Mouse (Mus musculus) adrenal gland, adult 2 months (tissue): Measurements from ENCODE around the gene Gm10639. TPM values are rescaled to one million over a fixed set of nuclear protein-coding genes. Genes with fewer than 3 reads are reported as not detected.
"Not testable (repeated sequence)": the region's sequence is repeated elsewhere in the genome, so short reads cannot be mapped to it uniquely, and the experiment has no call there.

ENCODE experiments used
- DNase-seq: peaks from one replicate; pipeline ENCODE4 v3.0.0; 2021
- polyA plus RNA-seq: library from polyadenylated mRNA; depleted of rRNA; stranded (reverse); fragments of >200 nt; gene quantifications from 2 replicates; pipeline ENCODE4 v1.2.3, GENCODE M21; 2012; rRNA removed
- total RNA-seq, 2 experiments: library from RNA; stranded (reverse); gene quantifications; 2 replicates each; pipeline ENCODE4 v1.2.3; 2021

Gene Gm10639
- total and polyA plus RNA-seq, 3 experiments = not detected

DNA sequence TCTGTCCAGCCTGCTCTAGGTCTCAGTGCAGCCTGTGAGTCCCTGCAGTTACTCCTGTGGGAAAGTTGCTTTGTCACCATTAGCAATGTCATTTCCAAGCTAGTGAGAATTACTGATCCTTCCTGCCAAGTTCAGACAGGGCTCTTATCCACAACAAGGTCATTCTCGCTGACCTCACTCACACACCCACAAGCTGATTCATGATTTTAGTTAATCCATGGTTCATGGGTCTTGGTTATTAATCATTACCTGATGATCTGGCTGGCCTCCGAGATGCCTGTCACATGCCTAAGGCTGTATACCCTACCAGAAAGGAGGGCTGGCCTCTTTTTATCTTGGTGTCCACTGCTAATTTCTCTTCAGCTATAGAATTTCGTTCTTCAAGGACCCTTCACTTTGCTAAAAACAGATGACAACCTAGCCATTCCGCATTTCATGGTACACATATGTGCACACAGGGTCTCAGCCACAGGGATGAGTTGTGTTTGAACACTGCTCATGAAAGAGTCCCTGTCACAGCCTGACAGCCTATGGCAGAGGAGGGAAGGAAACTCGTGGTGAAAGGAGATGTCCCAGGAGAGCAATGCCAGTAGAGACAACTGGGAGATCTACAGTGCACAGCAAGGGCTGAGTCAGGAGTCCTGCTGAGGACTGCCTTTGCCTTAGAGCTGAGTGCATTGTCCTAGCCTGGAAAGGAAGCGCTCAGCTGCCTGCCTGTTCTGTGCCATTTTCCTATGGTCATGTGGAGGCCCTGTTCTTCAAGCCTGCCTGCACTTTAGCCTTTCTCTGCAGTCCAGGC lies 58.7 kb downstream of the Gm10639 start:
- DNase-seq = peak; percentile 85

DNA sequence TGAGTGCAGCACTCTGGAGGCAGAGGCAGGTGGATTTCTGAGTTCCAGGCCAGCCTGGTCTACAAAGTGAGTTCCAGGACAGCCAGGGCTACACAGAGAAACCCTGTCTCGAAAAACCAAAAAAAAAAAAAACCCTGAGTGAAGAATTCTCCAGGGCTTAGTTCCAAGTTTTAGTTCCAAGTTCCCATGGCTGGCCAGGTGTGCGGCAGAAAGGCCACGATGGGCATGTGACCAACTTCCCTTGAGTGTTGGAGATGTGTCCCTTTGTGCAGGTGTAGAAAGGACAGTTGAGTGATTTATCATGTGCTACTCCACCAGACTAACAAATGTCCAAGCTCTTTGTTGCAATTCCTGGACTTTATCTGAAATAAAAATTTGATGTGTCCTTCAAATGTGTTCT lies 59.4 kb downstream of the Gm10639 start:
- DNase-seq = not testable (repeated sequence)

DNA sequence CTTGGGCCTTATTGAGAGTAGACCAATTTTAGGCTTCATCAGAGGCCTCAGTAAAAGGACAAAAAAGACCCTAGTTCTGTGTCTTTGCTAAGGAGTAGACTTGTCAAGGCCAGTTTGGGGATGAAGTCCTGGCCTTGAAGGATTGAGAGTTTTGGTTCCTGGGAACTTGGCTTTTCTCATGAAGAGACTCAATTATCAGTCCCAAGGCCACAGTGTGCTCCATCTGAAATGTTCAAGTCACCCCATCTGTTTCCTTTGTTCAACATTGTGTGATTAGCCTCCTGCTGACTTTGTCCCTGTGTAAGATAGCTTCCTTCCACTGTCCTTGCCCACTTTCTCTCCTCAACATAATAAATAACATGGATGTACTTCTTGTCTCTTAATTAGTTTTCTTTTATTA lies 60.3 kb downstream of the Gm10639 start:
- DNase-seq = not testable (repeated sequence)

DNA sequence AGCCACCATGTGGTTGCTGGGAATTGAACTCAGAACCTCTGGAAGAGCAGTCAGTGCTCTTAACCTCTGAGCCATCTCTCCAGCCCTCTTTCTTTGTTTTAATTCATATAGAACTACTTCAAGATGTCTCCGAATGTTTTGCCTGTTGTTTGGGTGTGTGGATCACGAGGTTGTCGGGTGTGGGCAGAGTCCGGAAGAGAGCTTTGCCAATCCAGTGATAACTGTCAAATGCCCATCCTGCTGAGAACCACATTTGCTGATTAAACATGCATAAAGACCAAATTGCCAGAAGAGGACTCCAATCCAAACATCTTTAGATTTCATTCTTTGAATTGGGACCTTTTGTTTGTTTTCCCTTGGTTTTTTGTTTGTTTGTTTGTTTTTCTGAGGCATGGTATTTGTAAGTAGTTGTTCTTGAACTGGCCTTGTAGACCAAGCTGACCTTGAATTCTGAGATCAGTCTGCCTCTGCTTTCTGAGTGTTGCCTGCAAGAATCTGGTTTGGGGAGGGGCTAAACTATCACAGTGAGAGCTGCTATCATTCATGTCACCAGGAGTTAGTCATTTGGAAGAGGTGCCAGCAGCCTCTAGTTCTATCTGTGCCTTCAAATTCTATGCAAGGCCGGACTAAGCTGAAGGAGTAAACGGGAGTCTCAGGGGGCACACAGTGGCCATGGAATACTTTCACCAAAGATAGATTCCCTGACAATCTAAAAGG lies 61.9 kb downstream of the Gm10639 start:
- DNase-seq = peak; percentile 60

Other genes with a start within 250 kb of the Gm10639 start
- gene Gcm1, start 238.0 kb upstream of the Gm10639 start, total RNA-seq = not detected
- not detected in 2 replicates for gene Gcm1, start 238.0 kb upstream of the Gm10639 start, polyA plus RNA-seq
- 10 to 100 TPM; 82.7 to 93.8 TPM for gene Fbxo9, start 180.9 kb upstream of the Gm10639 start, total RNA-seq
- gene Fbxo9, start 180.9 kb upstream of the Gm10639 start, polyA plus RNA-seq = 85.0 and 100 TPM in 2 replicates
- 10 to 100 TPM; 18.7 to 20.1 TPM for gene Ick, start 180.7 kb upstream of the Gm10639 start, total RNA-seq
- 14.9 and 16.9 TPM in 2 replicates for gene Ick, start 180.7 kb upstream of the Gm10639 start, polyA plus RNA-seq
- 10 to 100 TPM; 48.8 to 52.0 TPM for gene Gsta4, start 107.1 kb upstream of the Gm10639 start, total RNA-seq
- gene Gsta4, start 107.1 kb upstream of the Gm10639 start, polyA plus RNA-seq = 6.9 and 7.7 TPM in 2 replicates
- gene Gsta1, start 59.3 kb upstream of the Gm10639 start, total RNA-seq = 1 to 10 TPM in 1 of 2 experiments, not detected in 1; 1.3 TPM
- gene Gsta1, start 59.3 kb upstream of the Gm10639 start, polyA plus RNA-seq = not detected in 2 replicates
- gene Gm3776, start 32.8 kb upstream of the Gm10639 start, total RNA-seq = not detected
- gene Gm3776, start 32.8 kb upstream of the Gm10639 start, polyA plus RNA-seq = not detected in 2 replicates
- not detected for gene Omt2a, start 24.9 kb downstream of the Gm10639 start, total RNA-seq
- not detected in 2 replicates for gene Omt2a, start 24.9 kb downstream of the Gm10639 start, polyA plus RNA-seq
- gene Omt2b, start 37.7 kb downstream of the Gm10639 start, total RNA-seq = not detected
- gene Omt2b, start 37.7 kb downstream of the Gm10639 start, polyA plus RNA-seq = not detected in 2 replicates
- 10 to 100 TPM in 1 of 2 experiments, not detected in 1; 18.6 TPM for gene Gsta2, start 65.9 kb downstream of the Gm10639 start, total RNA-seq
- gene Gsta2, start 65.9 kb downstream of the Gm10639 start, polyA plus RNA-seq = not detected in 2 replicates
- not detected for gene Dppa5a, start 78.3 kb downstream of the Gm10639 start, total RNA-seq
- gene Dppa5a, start 78.3 kb downstream of the Gm10639 start, polyA plus RNA-seq = not detected in 2 replicates
- gene Ooep, start 88.8 kb downstream of the Gm10639 start, total RNA-seq = not detected
- gene Ooep, start 88.8 kb downstream of the Gm10639 start, polyA plus RNA-seq = 0.08 TPM in 1 of 2 replicates, not detected in the other
- not detected for gene Ddx43, start 105.9 kb downstream of the Gm10639 start, total RNA-seq
- 0.06 TPM in 1 of 2 replicates, not detected in the other for gene Ddx43, start 105.9 kb downstream of the Gm10639 start, polyA plus RNA-seq
- gene Cgas, start 153.3 kb downstream of the Gm10639 start, total RNA-seq = under 1 TPM; 0.52 to 0.73 TPM
- 0.49 and 0.67 TPM in 2 replicates for gene Cgas, start 153.3 kb downstream of the Gm10639 start, polyA plus RNA-seq
- 10 to 100 TPM; 26.6 to 27.7 TPM for gene Mto1, start 158.3 kb downstream of the Gm10639 start, total RNA-seq
- 57.4 and 76.5 TPM in 2 replicates for gene Mto1, start 158.3 kb downstream of the Gm10639 start, polyA plus RNA-seq
- not detected for gene Gm17324, start 158.9 kb downstream of the Gm10639 start, total RNA-seq
- 0.95 and 1.5 TPM in 2 replicates for gene Gm17324, start 158.9 kb downstream of the Gm10639 start, polyA plus RNA-seq
- gene Eef1a1, start 199.2 kb downstream of the Gm10639 start, total RNA-seq = 1,000 to 10,000 TPM; 6,873 to 9,883 TPM
- 813 and 861 TPM in 2 replicates for gene Eef1a1, start 199.2 kb downstream of the Gm10639 start, polyA plus RNA-seq